Mouse (Mus musculus) mouse embryonic stem cell (cell line): ENCODE measurements at regions not wholly inside any gene's neighbourhood (a gene's known extent, or its start where the extent isn't known, plus 50 kb on each side); places are given as distances from the start of the nearest gene placed in this dataset.

Experiments
- in situ Hi-C, 2 experiments: fragments of 300-500 bp; cut with MboI; formaldehyde crosslinking; loops; 1 replicate in 1 of 2; 3 replicates in 1 of 2; pipeline ENCODE4 v1.14.3; 2019 to 2020; ENCODE audit warnings: low sequenced_read_pairs in 2 of 2, low pct_unique_long_range_greater_than_20kb in 1 of 2, mixed read lengths in 1 of 2; ENCODE audit not compliant: unreplicated experiment in 1 of 2

DNA sequence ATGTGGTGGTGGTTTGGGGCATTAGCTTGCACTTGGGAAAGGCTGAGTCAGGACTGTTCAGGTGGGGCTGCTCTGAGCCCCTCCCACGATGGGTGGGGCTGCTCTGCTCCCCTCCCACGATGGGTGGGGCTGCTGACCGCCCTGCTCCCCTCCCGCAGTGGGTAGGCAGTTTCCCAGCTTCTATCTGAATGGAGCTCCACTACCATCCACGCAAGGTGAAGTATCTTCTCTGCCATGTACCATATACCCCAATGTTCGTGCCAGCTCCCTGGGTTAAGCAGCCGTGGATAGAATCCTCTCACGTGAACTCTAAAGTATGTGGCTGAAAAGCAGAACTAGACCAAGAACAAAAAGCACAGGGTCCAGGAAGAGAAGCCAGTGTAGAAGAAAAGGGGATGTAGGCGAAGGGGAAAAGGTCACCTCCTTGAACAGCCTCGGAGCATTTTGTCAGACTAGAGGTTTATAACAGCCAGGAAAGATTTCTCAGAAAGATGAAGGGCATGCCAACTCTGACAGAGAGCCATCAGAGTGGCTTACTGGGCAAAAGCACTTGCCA is 54.0 kb upstream of the Zfp217 start:
- in situ Hi-C loops, result no loop called here
